Mouse (Mus musculus): ENCODE results near the gene Herc3.

Gene Herc3

GRCm38 (mm10) chr6:58920735-58921134 is 89.5 kb downstream of the Herc3 start:
- no peak for DNase-seq (ENCODE audit: low spot score)

DNA sequence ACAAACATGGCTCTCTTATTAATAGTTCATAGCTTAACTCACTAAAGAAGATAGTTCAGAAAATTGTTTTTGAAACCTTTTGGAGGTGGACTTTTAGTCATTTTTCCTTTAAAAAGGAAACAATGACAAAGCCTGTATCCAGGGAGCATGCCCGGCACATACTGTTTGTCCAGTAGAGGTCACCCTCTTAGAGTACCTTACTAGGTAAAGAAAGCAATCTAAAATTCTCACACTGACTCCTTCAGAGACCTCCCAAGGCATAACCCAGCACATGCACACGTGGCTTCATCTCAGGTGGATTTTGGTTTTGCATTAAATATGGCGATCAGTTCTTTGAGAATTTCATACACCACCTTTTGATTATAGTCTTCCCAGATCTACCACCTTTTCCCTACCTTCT is 90.4 kb downstream of the Herc3 start:
- DNase-seq (ENCODE audit: low spot score): peak; percentile 61

GRCm38 (mm10) chr6:58922511-58922910 is 91.2 kb downstream of the Herc3 start:
- peak; percentile 66 for DNase-seq (ENCODE audit: low spot score)

- DNase-seq (ENCODE audit: low spot score): peak; percentile 91
Observed at GRCm38 (mm10) chr6:58927881-58928280, 96.6 kb downstream of the Herc3 start.

DNA sequence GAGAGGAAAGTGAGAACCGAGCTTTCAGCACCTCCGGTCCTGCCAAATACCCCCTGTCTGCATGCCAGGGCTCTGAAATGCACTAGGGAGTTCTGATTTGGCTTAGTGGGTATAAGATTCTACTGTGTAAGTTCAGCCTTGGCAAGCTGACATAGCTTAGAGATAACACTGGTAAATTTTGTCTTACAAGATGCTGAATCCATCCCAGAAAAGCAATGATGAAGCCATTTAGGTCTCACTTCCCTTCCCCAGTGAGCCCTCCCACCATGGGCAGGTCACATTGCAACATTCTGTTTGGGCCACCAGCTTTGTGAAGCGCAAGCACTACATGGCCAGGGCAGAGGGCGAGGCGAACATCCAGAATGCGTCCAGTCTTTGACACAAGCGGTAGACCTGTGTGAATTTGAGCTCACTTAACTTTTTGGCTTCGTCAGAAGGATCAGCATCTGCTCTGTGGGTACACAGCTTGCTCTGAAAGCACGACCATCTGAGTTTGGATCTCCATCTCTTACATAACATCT is 98.7 kb downstream of the Herc3 start:
- DNase-seq (ENCODE audit: low spot score): peak; percentile 81

- DNase-seq (ENCODE audit: low spot score): peak; percentile 91
Observed at GRCm38 (mm10) chr6:58931149-58931548, 99.9 kb downstream of the Herc3 start.

DNA sequence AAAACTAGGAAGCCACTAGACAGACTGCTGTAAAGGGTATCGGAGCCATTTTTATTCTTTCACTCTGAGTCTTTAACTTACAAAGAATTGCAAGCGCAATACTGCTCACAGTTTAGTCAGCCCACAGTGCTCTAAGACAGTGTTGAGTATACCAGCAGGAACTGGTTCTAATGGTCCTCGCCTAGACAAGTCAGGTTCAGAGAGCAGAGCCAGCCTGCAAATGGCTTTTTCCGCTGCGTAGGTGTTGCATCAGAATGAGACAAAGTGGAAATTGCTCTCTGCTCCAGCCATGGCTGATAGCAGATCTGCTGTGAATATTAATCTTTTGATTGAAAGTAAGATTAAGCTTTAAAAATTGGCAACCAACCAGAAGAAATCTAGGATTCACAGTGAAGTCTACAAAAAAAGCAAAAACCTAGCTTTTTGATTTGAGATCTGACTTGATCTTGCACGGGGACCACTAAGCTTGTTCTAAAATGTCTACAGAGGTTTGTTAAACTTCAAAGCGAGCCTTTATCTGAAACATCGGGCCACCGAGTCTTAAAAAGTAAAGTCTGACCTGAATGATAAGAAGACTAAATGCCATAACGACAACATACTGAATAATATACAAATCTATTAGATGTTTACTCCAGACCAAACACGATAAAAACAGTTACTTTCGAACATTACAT is 101.4 kb downstream of the Herc3 start:
- peak; percentile 64 for DNase-seq (ENCODE audit: low spot score)

DNA sequence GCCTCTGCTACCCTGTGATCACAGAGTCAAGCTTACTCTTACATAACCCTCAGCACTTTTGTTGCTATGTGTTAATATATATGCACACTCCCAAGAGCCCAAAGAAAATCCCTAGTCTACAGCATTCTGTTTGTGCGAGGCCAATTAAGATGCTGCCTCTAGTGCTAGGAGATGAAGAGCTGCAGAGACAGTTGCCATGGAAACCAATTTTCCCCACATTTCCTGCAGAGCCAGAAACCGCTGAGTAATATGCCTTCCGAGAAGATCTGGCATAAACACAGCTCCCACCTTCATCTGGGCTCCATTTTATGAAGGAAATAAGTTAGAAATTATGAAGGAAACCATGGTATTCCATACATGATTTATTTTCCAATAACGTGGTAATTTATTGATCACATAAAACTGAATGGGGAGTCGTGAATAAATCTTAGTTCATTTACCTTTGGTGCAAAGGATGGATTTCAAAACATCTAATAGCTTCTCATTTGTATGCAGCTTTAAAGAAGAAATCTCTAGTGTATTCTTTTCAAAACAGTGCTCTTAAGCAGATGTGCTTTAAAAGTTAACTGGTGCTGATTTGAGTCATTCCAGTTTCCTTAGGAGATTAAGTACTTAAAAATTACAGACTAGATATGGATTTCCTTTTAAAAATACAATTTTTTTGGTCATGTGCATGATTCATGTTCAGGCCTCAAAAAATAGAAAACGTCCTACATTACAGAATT is 102.1 kb downstream of the Herc3 start:
- DNase-seq (ENCODE audit: low spot score): no peak

DNA sequence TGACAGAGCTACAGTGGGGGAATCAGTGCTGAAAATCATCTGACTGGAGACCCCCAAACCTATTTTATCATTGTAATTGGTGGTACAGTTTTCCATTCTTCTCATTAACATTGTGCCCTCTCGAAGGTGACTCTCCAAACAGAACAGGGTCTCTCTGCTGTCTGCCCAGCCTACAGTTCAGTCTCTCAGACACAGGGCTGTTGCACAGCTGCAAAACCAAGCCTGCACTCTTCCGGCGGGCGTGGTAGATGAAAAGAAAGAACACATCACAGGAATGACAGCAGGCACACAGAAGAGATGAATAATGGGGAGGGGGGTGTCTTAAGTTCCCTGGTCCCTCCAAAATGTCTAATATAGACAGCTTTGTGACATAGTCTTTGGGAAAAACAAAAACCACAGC is 102.9 kb downstream of the Herc3 start:
- no peak for DNase-seq (ENCODE audit: low spot score)

DNA sequence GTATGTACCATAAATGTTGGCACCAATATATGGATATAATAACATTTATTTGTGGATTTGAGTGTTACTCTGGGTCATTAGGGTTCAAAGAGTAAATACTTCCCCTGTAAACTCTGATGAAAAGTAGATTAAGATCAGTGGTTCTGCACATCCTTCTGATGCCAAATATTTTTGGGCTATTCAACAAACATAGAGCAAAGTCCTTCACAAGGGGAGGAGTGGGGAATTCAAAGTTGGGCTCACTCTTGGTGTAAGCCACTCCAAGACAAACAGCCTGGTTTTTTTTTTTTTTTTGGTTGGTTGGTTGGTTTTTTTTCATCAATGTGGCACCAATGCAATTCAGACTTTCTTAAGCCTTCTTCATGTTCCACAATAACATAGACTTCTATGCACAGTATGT is 106.5 kb downstream of the Herc3 start:
- DNase-seq (ENCODE audit: low spot score): no peak

- DNase-seq (ENCODE audit: low spot score): no peak
Observed at GRCm38 (mm10) chr6:58942276-58942675, 111.0 kb downstream of the Herc3 start.

DNA sequence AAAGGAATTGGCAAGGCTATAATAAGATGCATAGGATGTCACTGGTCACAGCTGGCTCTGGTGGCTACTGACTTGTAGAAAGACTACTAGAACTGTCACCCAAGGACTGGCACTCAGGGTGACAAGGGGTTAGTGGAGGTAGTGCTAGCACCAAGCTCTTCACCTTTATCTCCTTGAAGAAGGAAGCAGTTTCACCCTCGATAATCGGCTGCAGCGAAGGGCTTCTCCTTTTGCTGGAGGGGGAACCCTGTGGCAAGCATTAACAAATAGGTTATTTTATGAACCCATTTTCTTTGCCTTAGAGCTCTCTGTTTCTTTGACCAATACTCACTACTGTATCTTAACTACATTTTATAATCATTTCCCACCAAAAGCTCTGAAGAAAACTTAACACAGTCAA is 112.7 kb downstream of the Herc3 start:
- no peak for DNase-seq (ENCODE audit: low spot score)

DNA sequence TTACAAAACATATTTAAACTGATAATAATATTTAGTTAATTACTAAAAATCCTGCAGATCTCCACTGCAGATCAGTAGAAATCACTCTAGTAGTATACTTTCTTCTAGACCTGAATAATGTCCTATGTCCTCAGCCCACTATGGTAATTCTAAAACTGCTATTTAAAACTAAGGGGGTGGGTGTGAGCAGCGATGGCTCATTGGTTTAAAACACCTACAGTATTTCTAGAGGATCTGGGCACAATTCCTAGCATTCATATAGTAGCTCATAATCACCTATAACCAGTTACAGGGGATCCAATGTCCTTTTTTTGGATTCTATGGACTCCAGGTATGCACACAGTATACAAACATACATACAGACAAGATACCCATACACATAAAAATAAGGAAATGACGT is 115.0 kb downstream of the Herc3 start:
- no peak for DNase-seq (ENCODE audit: low spot score)

GRCm38 (mm10) chr6:58946840-58947239 is 115.6 kb downstream of the Herc3 start:
- DNase-seq (ENCODE audit: low spot score): no peak

DNA sequence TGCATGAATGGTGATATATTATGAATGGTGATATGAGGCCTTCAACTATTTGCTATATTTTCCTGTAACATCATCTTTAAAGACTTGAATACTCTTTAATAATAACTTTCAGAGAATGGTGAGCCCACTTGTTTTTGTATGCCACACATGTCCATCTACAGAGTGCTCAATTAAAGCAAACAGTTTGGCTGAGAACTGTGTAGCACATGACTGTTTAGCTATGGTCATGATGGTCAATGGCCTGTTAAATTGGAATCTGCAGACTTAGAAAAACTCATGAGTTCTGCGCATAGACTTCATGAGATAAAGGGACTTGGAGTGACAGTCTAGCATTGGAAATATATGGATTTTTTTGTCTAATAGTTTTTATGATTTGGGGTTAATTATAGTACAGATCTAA is 119.1 kb downstream of the Herc3 start:
- no peak for DNase-seq (ENCODE audit: low spot score)

DNA sequence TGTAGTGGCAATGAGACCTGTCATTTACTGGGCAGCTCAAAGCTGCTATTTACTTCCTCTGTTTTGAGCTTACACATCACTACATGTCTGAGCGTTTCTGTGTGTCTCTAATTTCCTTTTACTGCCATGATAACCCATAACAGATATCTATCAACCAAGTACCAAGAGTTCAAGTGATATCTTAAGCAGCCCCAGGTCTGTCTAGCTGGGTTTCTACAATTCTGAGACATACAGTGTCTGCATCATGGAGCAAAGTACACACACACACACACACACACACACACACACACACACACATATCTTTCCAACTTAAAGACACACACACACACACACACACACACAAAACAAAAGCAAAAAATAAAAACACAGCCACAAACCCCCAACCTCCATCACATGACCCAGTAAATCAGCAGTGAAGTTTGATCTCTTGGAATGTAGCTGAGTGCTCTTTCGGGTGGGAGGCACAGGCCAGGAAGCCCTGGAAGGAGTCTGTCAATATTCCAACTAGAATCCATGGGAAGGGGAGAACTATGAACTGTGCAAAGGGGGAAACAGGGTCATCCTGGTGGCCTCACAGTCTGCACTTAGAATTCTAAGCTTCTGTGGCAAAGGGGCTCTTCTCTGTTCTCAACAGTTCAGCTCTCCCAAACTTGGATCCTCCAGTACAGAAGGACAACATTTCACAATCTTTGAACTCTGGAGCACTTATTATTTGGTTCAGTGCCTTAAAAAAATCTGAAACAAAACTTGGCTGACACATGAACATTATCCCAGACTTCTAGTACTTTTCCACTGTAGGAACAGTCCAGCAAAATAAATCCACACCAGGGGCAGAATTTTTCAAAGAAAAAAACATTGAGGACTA is 120.1 kb downstream of the Herc3 start:
- peak; percentile 97 for DNase-seq (ENCODE audit: low spot score)

- DNase-seq (ENCODE audit: low spot score): no peak
Observed at GRCm38 (mm10) chr6:58960523-58960922, 129.3 kb downstream of the Herc3 start.

DNA sequence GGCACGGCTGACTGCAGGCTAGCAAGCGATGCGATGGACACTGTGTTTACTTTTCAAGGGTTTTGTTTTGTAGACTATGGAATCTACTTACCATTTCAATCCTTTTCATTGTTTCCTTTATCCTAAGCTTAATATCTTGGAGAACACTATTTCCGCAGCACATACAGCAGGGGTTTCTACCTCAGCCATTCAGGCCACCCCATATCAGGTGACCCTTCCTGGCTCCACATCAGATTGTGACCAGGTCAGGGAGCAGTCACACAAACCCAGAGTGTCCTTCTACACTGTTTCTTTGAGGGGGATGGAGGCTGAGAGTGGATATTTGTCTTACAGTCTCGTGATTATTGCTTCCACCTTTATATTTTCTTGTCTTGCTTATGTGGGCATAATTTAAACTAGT is 131.4 kb downstream of the Herc3 start:
- DNase-seq (ENCODE audit: low spot score): no peak

GRCm38 (mm10) chr6:58964091-58964490 is 132.8 kb downstream of the Herc3 start:
- DNase-seq (ENCODE audit: low spot score): no peak

GRCm38 (mm10) chr6:58964565-58964964 is 133.3 kb downstream of the Herc3 start:
- DNase-seq (ENCODE audit: low spot score): no peak

GRCm38 (mm10) chr6:58965071-58965831 is 134.0 kb downstream of the Herc3 start:
- DNase-seq (ENCODE audit: low spot score): peak; percentile 53

DNA sequence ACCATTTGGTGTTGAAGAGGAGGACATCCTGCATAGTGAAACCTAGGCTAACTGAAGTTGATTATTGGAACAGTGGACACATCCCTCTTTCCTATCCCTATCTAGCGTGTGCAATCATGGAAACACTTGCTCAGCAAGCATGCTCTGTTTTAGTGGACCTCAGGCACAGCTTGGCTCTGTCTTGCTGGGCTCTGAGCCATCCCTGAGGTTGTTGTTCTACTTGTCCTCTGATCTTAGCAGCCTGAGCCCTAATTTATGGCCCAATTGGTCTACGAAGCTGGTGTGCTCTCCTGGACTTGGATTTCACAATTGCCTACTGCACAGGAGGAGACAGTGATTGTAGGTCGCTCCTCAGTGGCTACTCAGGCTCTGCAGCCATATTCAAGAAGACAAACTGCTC is 137.0 kb downstream of the Herc3 start:
- DNase-seq (ENCODE audit: low spot score): peak; percentile 96
